Mouse (Mus musculus) liver, postnatal 0 days (tissue): ENCODE data around the gene Bglap.

Experiments used
- CTCF ChIP-seq: sonication (generic); IDR thresholded peaks from 2 replicates; pipeline ENCODE4 v1.5.1; 2016; ENCODE audit warnings: antibody characterized with exemption, low read depth
- EP300 ChIP-seq: IDR thresholded peaks from 2 replicates; pipeline ENCODE4 v1.6.1; 2016; ENCODE audit warnings: antibody characterized with exemption, low read depth, mild to moderate bottlenecking

DNA sequence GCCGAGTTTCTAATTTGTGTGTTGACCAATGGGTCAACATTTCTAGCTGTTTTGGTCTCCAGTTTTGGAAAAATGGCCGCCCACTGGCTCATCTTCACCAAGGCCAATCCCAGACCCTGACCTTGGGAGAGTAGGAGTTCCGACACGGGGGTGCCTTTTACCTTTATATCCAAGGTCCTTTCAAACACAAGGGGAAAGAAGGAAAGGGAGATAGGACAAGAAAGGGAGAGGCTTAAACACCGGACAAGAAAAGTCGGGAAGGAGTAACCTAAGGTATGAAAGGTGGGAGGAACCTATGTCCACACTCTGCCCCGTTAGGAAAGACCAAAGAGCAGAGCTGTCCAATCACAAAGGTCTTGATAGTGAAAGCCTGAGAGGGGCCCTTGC is 26.4 kb upstream of the Bglap start:
- TF ChIP-seq EP300 (no peak), CTCF (no peak)
